Mouse (Mus musculus) liver, adult 10 weeks (tissue): Measurements from ENCODE around the gene Oip5. TPM values are rescaled to one million over a fixed set of nuclear protein-coding genes. Genes with fewer than 3 reads are reported as not detected.

Experiments used
- polyA plus RNA-seq: library from polyadenylated mRNA; stranded (reverse); fragments of 350-450 nt; fragmentation: Illumina TruSeq; extraction: RNeasy Lipid Tissue Mini Kit (QIAGEN cat#74804); gene quantifications from one replicate; pipeline ENCODE4 v1.2.3, GENCODE M21; 2014; ENCODE audit warnings: low read depth, low replicate concordance

The Oip5 gene
- polyA plus RNA-seq = 1.0 TPM

GRCm38 (mm10) chr2:119618199-119618982 is at the start of gene Oip5, which contains the start of gene Nusap1:
TSS of gene Oip5 (minus strand) at chr2:119618469.
TSS of gene Nusap1 (plus strand) at chr2:119618298.

DNA sequence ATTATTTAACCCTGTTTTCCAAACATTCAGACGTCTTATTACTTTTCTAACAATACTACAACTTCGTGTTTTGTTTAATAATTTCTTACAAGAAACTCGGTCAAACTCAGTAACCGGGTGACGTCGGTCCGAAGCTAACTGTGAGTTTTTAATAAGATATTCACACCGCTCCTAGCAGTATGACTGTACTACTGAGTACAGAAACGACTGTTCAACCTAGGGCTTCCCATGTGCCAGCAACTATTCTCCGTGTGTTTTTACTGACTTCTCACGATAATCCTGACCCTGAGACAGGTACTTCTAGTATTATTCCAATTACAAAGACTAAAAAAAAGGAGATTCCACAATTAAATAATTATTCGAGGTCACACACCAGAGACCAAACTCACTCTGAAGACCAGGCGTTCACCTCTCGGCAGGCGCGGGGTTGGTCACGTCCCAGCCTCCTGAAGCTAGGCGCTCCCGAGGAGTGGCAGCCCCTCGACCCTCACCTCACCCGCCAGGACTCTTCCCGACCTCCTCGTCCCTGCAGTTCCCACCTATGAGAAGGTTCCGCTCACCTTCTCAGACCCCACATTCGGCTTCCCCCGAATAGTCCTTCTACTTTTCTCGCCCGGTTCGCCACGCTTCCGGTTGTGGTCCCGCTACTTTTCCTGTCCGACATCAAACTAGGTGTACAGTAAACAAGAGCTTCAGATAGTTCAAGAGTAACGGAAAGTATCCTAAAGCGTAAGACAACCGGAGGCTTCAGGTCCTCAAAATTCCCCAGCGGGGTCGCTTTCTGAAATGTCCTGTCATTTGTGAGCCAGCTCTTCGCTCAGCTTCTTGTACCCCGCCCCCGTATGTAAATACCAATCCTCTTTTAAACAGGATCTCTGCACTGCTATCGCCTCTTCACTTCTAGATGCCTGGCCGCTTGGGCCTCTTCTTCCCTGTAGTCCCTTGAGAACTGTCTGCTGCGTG is 44.2 kb upstream of the Oip5 start, which contains the start of gene Ndufaf1:
TSS of gene Ndufaf1 (minus strand) at position 608 of the 963 bp plus-strand sequence.

Other genes starting within 250 kb of the Oip5 start
- 5.5 TPM for gene Ino80, start 140.8 kb downstream of the Oip5 start, polyA plus RNA-seq
- gene Exd1, start 70.8 kb downstream of the Oip5 start, polyA plus RNA-seq = 1.1 TPM
- 472 TPM for gene Chp1, start 70.8 kb downstream of the Oip5 start, polyA plus RNA-seq
- gene Nusap1, start 171 bp downstream of the Oip5 start, polyA plus RNA-seq = 0.29 TPM
- 95.9 TPM for gene Ndufaf1, start 44.4 kb upstream of the Oip5 start, polyA plus RNA-seq
- gene Rtf1, start 56.6 kb upstream of the Oip5 start, polyA plus RNA-seq = 11.4 TPM
- gene Itpka, start 123.9 kb upstream of the Oip5 start, polyA plus RNA-seq = not detected
- gene Ltk, start 142.0 kb upstream of the Oip5 start, polyA plus RNA-seq = not detected
- 0.29 TPM for gene Rpap1, start 169.1 kb upstream of the Oip5 start, polyA plus RNA-seq
- gene Tyro3, start 179.3 kb upstream of the Oip5 start, polyA plus RNA-seq = 0.11 TPM